Mouse (Mus musculus): Measurements from ENCODE around the gene C9.

DNA sequence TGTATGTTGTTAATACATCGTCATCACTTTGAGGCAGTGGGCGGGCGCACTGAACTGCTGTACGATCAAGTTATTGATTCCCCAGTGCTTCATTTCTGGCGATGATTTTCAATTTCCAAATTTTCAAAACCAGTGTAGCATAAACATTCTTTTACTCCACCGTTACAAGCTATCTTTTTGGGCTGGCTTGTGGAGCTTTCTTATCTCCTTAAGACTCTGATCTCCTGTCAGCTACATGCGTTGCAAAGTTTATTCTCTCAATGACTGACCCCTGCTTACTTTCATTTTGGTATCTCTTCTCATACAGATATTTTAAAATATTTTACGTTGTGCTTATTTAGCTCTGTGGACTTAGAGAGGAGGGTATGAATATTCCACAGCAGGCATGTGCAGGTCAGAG lies 89.5 kb downstream of the C9 start:
- no peak for TF ChIP-seq CTCF (IDR thresholded peaks at IDR 0.05; ENCODE audit: low read depth)
- no peak for TF ChIP-seq EP300 (IDR thresholded peaks at IDR 0.05; ENCODE audit: low read depth)

All from liver, postnatal 0 days (tissue).